Mouse (Mus musculus): ENCODE measurements at regions not wholly inside any gene's neighbourhood (a gene's known extent, or its start where the extent isn't known, plus 50 kb on each side); places are given as distances from the start of the nearest gene placed in this dataset.
A peak's percentile ranks its signal among the peaks of the same experiment; 100 is the strongest.

DNA sequence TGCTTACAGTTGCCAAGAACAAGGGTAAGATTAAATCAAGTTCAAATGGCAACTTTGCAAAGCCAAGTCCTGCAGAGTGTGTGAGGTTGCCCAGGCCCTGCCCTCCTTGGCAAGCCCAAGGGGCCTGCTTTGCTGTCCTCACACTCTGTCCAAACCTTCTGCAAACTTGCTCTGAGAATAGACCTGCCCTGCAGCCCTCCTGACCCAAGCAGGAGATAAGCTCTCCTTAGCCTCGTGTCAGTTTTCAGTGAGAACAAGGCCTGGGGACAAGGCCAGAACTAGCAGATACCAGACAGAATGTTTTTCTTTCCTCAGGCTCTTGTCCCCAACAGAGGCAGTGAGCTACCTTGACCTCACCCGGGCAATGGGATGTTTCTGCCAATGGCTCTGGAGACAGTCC is 156.7 kb upstream of the Il12b start:
- no peak for DNase-seq

DNA sequence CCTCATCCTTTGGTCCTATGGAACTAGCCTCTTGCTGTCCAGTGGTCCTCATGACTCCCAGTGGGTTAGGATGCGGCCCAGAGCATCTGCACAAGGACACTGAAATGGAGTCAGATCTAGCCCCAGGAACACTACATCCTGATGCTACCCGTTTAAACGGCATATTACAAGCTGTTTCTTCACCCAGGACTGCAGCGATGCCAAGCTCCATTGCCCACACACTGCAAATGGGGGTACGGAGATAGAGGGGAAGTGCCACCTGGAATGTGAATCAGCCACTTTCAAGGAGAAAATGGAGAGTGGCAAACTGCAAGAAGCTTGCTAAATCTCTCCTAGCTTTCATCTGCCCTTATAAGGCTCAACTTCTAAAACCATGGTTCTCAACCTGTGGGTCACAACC is 148.0 kb upstream of the Il12b start:
- DNase-seq = no peak

DNA sequence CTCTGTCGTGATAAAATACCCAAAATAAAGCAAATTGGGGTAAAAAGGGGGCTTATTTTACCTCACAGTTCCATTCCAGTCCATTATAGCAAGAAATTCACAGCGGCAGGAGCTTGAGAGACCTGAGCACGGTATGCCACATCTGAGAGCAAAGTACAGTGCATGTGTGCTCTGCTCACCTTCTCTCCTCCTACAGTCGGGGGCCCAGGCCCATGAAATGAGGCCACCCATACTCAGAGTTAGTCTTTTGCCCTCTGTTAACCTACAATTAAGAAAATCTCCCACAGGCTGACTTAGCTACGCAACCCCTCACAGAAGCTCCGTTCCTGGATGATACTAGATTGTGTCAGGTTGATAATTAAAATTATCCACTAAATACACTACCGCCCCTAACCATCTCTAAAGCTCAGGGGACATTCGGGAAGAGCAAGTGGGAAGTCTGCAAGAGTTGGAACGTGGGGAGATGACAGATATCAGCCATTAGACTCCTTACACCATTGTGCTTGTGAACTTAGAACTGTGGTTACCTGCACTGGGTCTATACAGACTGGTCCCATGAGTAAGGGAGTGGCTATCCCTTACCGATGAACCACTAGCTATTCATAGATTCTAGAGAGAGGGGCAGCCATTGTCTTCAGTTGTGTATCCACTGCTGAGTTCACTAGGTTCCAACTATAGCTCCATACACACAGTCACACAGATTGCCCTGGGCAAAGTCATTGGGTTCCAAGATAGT is 139.3 kb upstream of the Il12b start:
- DNase-seq = no peak

DNA sequence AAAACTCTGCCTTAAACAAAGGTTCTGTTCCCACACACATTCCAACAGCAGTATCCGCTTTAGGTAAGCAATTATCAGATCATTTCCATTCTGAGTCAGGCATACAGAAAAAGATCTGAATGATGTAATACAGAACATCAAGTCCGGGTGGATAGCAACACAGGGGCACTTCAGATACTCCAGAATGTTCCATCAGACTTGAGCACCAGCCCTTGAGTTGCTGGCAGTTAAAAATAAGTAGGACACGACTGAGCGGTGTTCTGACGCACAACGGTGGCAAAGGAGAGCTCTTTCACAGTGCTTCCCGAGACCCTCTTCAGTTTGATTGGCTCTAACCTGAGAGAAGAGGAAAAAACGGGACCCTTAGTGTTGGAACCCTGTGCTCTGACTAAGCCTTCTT is 138.2 kb upstream of the Il12b start:
- DNase-seq = no peak

DNA sequence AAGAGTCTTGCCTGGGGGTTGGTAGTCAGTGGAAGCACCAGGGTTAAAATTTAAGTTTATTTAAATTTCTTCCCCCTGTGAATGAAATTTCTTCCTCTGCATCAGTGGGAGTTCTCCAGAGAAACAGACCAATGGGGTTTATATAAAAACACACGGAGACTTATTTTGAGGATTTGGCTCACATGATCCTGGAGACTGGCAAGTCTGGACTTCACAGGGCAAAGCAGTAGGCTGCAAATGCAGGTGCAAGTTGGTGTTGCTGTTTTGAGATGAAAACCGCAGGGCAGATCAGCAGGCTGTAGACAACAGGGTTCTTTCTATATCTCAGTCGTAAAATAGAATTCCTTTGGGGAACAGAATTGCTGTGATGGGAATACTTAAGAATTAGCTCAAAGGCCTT is 137.3 kb upstream of the Il12b start:
- no peak for DNase-seq

DNA sequence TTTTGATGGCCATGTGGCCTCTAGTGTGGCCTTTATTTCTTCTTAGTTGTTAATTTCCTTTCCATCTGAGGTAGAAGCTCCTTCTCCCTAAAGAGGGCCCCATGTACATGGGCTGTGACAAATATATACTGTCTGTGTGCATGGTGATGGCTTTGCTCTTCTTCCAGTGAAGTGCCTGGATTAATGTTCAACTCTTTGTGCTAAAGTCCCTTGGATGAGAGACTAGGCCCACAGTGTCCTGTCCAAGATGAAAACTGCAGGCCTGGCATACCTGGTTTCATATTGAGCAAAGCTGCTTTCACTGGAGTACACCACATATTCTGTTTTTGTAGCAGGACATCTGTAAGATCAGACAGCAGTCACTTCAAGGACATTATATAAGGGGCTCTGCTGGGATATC is 127.6 kb upstream of the Il12b start:
- no peak for DNase-seq

DNA sequence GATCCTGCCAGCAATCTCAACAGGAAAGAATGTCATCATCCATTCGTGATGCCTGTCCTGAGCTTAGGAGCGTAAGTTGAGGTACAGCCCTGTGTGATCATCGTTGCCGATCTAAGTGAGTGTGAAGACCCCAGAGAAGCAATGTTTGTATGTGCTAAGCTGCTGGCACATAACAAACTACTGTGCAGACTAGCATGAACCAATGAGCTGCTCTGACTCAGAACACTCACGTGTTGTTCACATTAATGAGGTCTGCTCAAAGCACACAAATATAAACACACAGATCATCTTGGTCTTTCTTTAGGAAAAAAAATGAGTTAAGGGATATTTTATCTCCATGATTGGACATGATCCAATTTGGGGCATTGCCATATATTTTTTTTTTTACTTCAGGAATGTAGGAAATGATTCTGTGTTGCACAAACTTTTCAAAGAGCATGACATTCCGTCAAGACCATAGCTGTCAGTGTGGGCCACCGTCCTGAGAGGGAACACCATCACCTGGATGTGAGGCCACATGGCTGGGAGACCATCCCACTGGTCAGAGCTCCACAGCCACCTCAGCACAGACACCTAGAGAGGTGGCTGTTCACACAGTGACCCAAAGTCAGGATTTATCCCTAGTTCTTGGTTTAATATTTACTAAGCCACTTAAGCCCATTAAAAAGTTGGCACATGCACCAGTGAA is 121.2 kb upstream of the Il12b start:
- no peak for DNase-seq

DNA sequence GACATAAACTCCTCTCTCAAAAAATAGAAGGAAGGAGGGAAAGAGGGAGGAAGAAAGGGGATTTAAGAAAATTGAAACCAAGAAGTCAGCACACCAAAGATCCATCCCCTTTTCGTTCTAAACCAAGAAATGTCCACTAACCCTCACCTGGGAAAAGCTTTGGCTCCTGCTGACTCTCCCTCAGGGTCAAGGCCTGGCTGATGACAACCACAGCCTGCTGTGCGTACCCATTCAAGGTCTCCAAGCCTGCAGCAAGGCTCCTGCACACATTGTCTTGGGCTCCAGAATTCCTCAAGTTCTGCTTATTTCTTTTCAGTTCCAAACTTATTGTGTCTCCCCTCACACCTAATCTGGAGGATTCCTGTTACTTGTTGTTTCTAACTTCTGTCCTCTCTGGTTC is 113.9 kb upstream of the Il12b start:
- no peak for DNase-seq

DNA sequence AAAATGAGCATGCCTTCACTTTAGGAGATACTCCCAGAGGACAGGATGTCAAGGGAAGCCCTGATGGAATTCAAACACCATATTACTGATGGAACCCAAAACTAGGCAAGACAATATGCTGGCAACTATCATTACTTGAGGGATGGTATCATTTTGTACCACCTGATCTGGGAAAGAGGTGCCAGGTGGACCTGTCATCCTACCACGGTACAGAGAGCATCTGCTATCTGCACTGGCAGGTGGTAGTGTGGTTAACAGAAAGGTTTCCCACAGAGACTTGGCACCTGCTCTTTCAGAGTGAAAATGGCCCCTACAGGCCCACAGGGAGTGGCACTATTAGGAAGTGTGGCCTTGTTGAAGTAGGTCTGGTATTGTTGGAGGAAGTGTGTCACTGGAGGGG is 111.0 kb upstream of the Il12b start:
- peak; percentile 46 for DNase-seq

DNA sequence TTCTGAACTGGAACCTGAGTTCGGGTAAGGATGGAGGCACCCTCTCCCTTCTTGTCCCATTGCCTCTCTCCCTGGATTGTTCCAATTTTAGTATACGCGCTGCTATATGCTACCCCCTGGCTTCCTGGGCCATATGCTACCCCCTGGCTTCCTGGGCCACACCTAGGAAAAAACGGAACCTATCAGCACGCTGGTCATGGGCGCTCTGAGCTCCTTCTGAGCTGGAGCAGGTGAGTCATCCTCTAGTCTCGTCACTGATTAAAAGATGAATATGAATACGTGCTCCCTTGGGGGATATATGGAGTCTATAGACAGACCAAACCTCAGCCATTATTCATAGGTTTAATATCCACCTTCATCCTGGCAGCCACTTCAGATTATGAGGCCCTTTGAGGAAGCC is 96.1 kb upstream of the Il12b start:
- no peak for DNase-seq

DNA sequence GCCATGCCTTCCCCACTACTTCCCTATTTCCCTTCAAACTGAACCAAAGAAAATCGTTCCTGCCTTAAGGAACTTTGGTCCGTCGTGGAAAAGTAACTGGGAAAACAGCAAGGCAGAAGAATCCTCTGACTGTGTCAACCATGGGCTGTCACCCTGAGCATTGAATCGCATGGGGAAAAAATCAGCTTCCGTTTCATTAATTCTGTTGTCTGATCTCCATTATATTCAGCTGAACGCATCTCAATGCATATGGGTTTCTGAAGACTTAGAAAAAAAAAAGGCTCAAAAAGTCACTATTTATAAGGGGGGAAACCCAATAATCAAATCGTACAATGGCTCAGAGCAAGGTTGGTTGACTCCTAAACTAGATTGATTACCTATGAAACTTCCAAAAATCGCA is 83.8 kb upstream of the Il12b start:
- DNase-seq = no peak

DNA sequence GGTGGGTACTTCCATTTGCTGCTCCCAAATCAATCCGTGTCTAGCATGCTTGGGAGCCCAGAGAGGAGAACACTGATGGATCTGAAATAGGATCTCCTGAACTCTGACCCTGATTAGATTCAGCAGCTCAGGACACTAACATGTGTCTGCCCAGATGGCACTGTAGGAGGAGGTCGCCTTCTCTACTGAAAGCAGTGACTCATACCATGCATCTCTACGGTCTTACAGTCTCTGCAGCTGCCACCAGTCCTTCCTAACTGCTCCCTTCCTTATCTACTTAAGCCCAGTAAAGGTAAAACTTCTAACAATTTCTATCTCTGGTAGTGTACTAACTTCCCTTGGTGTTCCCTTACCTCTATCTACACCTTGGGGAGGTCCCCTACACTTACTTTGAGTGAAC is 80.7 kb upstream of the Il12b start:
- DNase-seq = no peak

DNA sequence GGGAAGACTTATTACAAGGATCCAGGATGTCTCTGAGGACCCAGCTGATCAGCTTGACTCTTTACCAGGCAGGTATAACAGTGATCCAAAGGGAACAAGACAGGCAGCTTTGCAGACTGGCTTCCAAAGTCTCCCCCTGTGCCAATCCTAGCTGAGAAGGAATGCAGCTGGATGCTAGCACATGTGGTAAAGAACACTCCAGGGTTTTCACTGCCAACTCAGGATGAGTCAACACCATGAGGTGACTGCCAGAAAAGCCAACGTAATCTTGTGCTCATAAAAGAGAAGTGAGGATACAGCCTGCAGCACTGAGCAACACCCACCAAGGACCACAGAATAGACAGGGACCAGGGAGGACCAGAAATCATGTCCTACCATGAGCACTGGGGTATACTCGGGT is 76.5 kb upstream of the Il12b start:
- no peak for DNase-seq

DNA sequence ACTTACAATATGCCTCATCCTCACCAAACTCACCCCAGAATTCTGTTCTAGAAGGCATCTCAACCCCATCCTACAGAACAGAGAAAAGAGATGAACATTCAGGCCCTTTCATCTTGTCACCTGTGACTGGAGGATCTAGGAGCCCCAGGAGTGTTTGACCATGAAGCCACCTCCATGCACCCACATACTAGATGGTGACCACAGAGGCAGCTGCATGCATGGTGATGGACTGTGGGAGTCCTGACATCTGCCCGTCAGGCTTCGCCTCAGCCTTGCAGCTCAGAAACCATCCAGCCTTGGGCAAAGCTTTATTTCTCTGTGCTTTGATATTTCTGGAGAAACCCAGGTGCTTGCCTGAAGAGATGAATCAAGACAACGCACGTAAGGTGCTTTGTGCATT is 74.8 kb upstream of the Il12b start:
- DNase-seq = no peak

DNA sequence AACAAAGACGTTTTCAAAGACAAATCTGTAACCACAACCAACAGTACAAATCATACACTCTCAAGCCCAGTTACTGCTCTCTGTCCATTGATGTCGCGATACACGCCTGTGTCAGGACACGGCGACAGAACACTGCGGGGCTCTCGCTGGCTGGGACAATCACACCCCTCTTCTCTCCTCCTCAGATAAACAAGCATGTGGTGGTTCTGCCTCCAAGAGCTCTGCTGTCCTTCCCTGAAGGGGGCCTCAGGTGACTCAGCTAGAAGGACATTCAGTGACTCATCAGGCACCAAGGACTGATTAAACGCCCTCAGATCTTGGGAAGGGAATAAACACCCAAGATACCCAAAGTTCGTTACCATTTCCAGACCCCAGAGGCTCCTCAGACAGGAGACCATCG is 74.3 kb upstream of the Il12b start:
- DNase-seq = no peak

DNA sequence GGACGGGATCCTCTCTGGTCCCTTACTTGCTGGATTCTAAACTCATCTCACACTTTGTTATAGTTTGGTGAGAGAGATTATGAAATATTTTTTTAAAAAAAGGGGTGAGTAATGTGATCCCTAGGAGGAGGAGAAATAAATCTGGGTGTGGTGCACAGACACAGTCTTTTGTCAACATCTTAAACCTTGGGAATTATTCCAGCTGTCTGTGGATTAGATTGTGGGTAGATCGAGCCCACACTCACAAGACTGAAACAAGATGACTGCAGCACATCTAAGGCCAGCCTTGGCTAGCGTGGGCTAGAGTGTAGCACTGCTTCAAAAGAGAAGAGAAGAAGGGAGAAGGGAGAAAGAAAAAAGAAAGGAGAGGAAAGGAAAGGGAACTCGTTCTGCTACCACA is 70.4 kb upstream of the Il12b start:
- DNase-seq = no peak

DNA sequence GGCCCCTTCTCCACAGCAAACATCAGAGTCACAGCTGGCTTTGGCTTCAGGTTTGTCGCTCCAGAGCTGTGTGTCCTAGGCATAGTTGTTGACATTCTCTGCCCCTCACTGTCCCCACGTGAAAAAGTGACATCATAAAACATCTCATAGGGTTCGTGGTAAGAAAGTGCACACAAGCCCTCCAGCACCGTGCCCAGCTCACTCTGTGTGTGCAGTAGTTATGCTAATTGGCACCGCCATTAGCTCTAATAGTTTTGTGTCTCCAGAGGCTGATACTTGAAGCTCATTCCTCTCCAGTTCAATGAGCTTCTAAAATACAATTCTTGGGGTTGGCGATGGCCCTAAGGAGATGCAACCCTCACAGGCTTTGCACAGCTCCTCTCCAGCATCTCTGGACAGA is 69.4 kb upstream of the Il12b start:
- no peak for DNase-seq

DNA sequence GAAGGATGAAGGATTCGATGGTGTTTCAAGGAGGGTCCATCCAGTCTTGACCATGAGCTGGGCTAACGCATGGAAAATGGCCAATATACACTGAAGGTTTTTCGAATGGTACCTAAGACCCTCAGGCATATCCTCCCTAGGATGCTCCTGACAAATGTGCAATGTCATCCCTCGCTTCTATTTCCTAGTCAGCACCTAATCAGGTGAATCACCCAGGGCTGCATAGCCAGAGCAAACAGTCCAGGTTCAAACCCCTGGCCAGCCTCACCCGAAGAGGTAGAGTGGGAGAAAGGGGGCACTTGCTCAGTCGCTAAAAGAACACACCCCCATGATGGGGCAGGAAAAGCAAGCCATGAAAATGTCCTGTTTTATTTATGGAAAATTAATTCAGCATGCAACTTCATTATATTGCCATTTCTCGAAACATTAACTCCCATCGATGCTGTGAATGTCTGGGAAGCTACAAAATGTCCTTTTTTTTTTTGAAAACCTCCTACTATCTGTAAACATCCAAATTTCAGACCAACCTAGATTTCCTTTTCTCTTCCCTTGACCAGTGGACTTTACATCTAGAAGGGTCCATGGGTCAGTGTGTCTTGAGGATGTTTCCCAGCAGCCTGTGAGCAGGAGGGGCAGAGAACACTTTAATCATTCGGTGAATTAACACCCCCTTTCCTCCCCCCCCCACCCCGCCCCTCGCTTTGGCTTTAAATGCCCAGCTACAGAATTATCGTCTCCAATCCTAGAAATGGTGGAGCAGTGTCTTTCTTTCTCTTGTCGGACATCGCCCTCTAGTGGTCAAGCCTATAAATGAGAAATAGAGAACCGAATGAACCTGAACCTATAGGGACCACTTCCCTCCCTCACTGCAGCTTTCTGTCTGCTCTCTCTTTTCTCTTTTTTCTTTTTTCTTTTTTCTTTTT is 68.8 kb upstream of the Il12b start:
- peak; percentile 26 for DNase-seq

DNA sequence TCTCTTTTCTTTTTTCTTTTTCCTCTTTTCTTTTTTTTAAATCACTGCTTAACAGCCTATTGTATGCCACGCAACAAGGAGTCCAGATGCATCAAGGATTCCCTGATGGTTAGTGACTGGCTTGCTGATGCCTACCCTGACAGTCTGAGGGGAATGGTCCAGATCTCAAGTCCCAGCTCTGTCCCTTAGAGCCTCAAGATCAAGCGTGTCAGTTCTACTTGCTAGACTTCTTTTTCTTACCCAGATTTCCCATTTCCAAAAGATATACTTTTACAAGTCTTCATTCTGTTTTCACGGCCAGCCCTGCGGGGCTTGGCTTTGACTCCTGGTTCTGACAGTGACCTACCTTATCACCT is 68.1 kb upstream of the Il12b start:
- no peak for DNase-seq

DNA sequence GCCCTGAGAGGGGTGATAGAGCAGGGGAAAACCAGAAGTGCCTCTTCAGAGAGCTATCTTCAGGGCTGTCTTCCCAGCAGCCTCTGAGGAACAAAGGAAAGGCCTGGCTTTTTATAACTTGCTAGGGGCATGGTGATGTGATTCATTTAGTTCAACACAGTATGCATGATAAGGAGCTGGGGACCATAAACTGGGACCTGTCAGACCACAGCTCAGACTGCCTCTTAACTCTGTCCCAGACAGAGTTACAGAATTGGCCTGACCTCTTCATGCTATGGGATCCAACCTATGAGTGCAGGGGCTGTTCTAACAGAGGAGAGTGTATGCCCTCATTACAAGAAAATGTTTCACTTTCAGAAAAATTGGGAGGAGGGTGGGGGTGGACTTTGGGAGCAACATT is 59.3 kb upstream of the Il12b start:
- no peak for DNase-seq

DNA sequence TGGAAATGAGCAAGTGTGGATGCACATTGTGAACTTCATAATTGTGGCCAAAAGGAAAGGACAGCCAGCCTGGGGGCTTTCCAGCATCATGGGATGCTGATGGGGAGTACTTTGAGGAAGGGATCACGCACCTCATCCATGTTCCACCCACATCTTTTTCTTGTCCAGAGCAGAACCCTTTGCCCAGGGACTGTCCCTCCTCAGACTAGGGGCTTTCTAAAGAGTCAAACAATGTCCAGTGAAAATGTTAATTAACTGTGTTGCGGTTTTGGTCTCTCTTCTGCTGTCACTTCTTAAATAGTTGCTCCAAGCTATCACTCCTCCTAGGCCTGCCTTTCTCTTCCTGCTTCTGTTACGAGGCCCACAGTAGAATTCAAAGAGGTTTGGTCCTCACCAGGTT is 51.6 kb upstream of the Il12b start:
- no peak for DNase-seq

DNA sequence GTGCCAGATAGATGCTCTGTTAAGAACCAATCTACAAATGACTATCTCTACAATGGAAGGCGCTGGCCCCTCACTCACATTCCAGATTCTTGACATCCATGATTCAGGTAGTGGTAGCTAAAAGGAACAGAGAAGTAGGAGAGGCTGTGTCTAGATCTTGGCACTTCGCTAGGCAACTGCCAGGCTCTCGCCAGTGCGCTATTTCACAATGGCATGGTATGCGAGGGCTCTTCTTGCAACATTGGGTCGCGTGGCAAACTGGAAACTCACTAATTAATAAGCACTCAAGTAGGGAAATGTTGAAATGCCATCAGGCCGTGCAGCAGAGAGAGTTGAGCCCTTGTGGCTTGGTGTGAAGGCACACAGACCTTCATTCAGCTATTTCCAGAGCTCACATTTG is 50.3 kb upstream of the Il12b start:
- no peak for DNase-seq

Measured in cerebellum, adult 11 months (tissue).